Mouse (Mus musculus): ENCODE measurements around the gene Ugt1a8.

- TF ChIP-seq POLR2A (IDR thresholded peaks at IDR 0.05; ENCODE audit: low read depth, low read length) (no peak), CTCF (conservative IDR thresholded peaks at IDR 0.05; ENCODE audit: insufficient read depth, insufficient read length, low read depth, low read length) (no peak)
Measured at GRCm38 (mm10) chr1:88137264-88137663, 49.7 kb downstream of the Ugt1a8 start.
